Mouse (Mus musculus): Measurements from ENCODE around the gene Bnip3. TPM values are rescaled to one million over a fixed set of nuclear protein-coding genes. Genes with fewer than 3 reads are reported as not detected.

Gene Bnip3
- polyA plus RNA-seq, 1 experiment from 2014 or later: 78.5 TPM

DNA sequence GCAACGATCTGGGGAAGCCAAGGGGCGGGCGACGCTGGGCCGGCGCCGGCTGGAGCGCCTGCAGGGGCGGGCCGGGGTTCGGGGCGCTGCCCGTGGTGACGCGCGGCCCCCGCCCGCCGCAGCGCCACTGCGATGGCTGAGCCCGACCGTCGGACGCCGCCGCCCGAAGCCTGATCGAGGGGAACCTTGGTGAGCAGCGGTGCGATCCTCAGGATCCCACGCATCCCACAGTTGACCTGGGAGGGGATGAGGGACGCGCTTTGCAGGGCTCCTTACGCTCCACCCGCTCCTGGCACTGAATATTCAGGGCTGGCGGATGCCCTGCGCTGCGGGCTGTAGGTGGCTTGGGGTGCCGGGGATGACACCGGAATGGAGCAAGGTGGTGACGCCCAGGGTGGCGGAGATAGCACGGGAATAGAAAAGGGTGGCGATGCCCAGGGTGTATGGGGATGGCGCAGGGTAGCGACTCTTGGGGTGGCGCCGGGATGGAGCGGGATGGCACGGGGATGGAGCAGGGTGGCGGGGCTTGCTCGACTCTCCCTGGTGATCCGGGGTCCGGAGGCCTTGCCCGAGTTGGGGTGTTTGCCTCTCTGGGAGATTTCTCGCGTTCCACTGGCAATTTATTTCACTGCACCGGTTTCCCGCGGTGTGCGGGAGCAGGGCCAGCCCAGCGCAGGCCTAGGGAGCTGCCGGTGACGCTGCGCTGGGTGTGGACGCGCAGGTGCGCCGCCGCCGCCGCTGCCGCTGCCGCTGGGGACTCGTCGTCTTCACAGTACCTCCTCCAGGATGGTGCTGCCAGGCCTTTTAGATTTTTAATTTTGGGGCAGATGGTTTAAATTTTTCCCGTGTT is 31.5 kb upstream of the Bnip3 start, which contains the start of gene Jakmip3:
Gene Jakmip3 (plus strand): TSS at position 119 of the 850 bp plus-strand sequence.
- no peaks in the 10 kb centered on the region for H3K9me3 ChIP-seq (ENCODE audit: control insufficient read depth, low read length)
- peak within 1 kb of the TSS; percentile 84 for H3K4me2 ChIP-seq (replicated peaks; ENCODE audit: low read depth, low read length)
- 1% methylated on average over 78 of the region's 78 CpGs for WGBS
- H3K27ac ChIP-seq (ENCODE audit: low read depth, low read length): no peak within 1 kb of the TSS
- peaks cover 52% of the 10 kb centered on the region for H3K27me3 ChIP-seq (ENCODE audit: control insufficient read depth, insufficient read depth, low read length)
- H3K36me3 ChIP-seq (ENCODE audit: control insufficient read depth, insufficient read depth, low read length): no peaks in the 10 kb centered on the region
- H3K4me1 ChIP-seq (ENCODE audit: control insufficient read depth, insufficient read depth, low read length): peaks cover 10% of the 10 kb centered on the region; the same call in 1 of the 2 replicates
- H3K9ac ChIP-seq (ENCODE audit: low read depth, low read length): peak within 1 kb of the TSS; percentile 18; the same call in 1 of the 2 replicates
- H3K4me3 ChIP-seq (ENCODE audit: low read length): peak within 1 kb of the TSS; percentile 43
- peak; percentile 46; the same call in 1 of the 2 replicates for ATAC-seq (ENCODE audit: low FRiP score, low TSS enrichment)

- H3K9ac ChIP-seq (ENCODE audit: low read depth, low read length): peak overlapping the region; percentile 18; the same call in 1 of the 2 replicates
- H3K27ac ChIP-seq (ENCODE audit: low read depth, low read length): no peak overlapping the region
- 0 out of 2 replicates have a peak, but pooled peaks have one; percentile 4 for ATAC-seq (ENCODE audit: low FRiP score, low TSS enrichment)
- H3K36me3 ChIP-seq (ENCODE audit: control insufficient read depth, insufficient read depth, low read length): no peaks in the 10 kb centered on the region
- peaks cover 52% of the 10 kb centered on the region for H3K27me3 ChIP-seq (ENCODE audit: control insufficient read depth, insufficient read depth, low read length)
- H3K4me1 ChIP-seq (ENCODE audit: control insufficient read depth, insufficient read depth, low read length): peaks cover 10% of the 10 kb centered on the region; the same call in 1 of the 2 replicates
- H3K9me3 ChIP-seq (ENCODE audit: control insufficient read depth, low read length): no peaks in the 10 kb centered on the region
- peak overlapping the region; percentile 84 for H3K4me2 ChIP-seq (replicated peaks; ENCODE audit: low read depth, low read length)
- peak overlapping the region; percentile 43 for H3K4me3 ChIP-seq (ENCODE audit: low read length)
- WGBS: under 1% methylated on average over 17 of the region's 17 CpGs
Measured at GRCm38 (mm10) chr7:138940256-138940611, 30.9 kb upstream of the Bnip3 start.

DNA sequence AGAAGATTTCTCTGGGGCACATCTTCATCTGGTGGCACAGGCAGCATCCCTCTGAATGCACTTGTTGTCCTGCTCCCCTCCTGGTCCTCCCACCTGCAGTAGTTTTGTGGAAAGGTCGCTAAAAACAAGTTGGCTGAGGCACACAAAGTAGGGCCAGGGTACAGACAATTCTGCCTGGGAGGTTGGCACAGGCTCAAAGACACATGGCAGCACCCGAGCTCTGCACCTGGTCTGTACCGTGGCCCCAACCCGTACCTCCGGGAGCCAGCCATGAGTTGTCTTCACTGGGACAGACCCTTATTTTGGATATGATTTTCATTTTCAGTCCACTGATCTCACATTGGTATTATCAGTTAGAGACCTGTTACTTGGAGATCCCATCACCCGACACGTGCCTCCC is 29.7 kb upstream of the Bnip3 start:
- no peaks in the 10 kb centered on the region for H3K36me3 ChIP-seq (ENCODE audit: control insufficient read depth, insufficient read depth, low read length)
- peaks cover 51% of the 10 kb centered on the region for H3K27me3 ChIP-seq (ENCODE audit: control insufficient read depth, insufficient read depth, low read length)
- no peak overlapping the region for H3K4me3 ChIP-seq (ENCODE audit: low read length)
- no peaks in the 10 kb centered on the region for H3K9me3 ChIP-seq (ENCODE audit: control insufficient read depth, low read length)
- peaks cover 10% of the 10 kb centered on the region; the same call in 1 of the 2 replicates for H3K4me1 ChIP-seq (ENCODE audit: control insufficient read depth, insufficient read depth, low read length)
- no peak overlapping the region for H3K4me2 ChIP-seq (replicated peaks; ENCODE audit: low read depth, low read length)
- no peak overlapping the region for H3K9ac ChIP-seq (ENCODE audit: low read depth, low read length)
- WGBS: 83% methylated on average over 7 of the region's 7 CpGs
- no peak overlapping the region for H3K27ac ChIP-seq (ENCODE audit: low read depth, low read length)
- no peak for ATAC-seq (ENCODE audit: low FRiP score, low TSS enrichment)

GRCm38 (mm10) chr7:138934523-138934922 is 25.2 kb upstream of the Bnip3 start:
- Histone ChIP-seq H3K4me3 (ENCODE audit: low read length) (no peak overlapping the region), H3K9me3 (ENCODE audit: control insufficient read depth, low read length) (no peaks in the 10 kb centered on the region), H3K36me3 (ENCODE audit: control insufficient read depth, insufficient read depth, low read length) (no peaks in the 10 kb centered on the region), H3K4me2 (replicated peaks; ENCODE audit: low read depth, low read length) (no peak overlapping the region), H3K27me3 (ENCODE audit: control insufficient read depth, insufficient read depth, low read length) (peaks cover 8% of the 10 kb centered on the region), H3K27ac (ENCODE audit: low read depth, low read length) (no peak overlapping the region), H3K4me1 (ENCODE audit: control insufficient read depth, insufficient read depth, low read length) (no peaks in the 10 kb centered on the region), H3K9ac (ENCODE audit: low read depth, low read length) (no peak overlapping the region)
- ATAC-seq (ENCODE audit: low FRiP score, low TSS enrichment): no peak
- 90% methylated on average over 3 of the region's 3 CpGs for WGBS

DNA sequence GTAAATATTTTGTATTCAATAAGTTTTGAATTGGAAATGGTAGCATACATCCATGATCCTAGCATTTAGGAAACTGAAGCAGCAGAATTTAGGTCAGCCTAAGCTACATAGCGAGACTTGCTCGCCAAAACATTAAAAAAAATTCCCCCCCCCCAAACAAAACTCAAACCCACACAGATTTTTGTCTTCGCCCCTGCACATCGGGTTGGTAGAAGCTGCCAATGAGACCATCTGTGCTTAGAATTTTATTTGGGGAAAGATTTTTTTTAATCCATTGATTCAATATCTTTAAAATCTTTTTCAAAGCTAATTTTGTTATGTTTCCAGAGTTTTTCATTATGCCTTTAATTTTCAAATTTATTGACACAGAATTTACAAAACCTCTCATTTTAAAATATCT is 19.1 kb upstream of the Bnip3 start:
- H3K4me1 ChIP-seq (ENCODE audit: control insufficient read depth, insufficient read depth, low read length): no peaks in the 10 kb centered on the region
- no peak overlapping the region for H3K27ac ChIP-seq (ENCODE audit: low read depth, low read length)
- no peaks in the 10 kb centered on the region for H3K36me3 ChIP-seq (ENCODE audit: control insufficient read depth, insufficient read depth, low read length)
- no peak overlapping the region for H3K4me3 ChIP-seq (ENCODE audit: low read length)
- H3K4me2 ChIP-seq (replicated peaks; ENCODE audit: low read depth, low read length): no peak overlapping the region
- H3K27me3 ChIP-seq (ENCODE audit: control insufficient read depth, insufficient read depth, low read length): no peaks in the 10 kb centered on the region
- ATAC-seq (ENCODE audit: low FRiP score, low TSS enrichment): no peak
- no peaks in the 10 kb centered on the region; the same call in 1 of the 2 replicates for H3K9me3 ChIP-seq (ENCODE audit: control insufficient read depth, low read length)
- H3K9ac ChIP-seq (ENCODE audit: low read depth, low read length): no peak overlapping the region
- WGBS: 91% methylated on average over 4 of the region's 4 CpGs

DNA sequence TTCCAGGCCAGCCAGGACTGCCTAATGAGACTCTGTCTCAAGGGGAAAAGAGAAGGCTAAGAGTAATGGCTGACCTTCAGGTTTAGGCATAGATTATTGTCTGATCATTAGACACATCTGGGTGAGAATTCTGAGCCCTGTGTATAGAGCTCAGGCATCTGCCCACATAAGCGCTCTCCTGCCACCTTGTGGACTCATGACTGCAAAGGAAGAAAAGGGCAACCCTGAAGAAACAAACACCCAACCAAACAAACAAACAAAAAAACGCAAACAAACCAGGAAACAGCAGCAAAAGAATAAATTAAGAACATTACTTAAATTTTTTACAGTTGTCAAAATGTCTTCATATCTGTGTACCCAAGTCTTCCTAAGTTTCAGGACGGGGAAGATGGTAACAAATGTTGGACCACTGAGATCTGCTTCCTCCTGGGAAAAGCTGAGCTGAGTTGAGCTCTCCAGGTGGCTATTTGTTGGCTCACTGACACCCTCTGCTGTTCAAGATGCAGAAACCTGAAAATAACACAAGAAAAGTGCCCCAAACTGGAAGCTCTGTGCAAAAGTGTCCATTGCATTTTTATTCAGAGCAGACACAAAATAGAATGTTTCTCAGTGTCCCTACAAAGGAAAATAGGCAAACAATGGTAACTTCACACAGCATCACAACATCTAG is 14.6 kb upstream of the Bnip3 start:
- no peaks in the 10 kb centered on the region for H3K27me3 ChIP-seq (ENCODE audit: control insufficient read depth, insufficient read depth, low read length)
- H3K27ac ChIP-seq (ENCODE audit: low read depth, low read length): no peak overlapping the region
- H3K9me3 ChIP-seq (ENCODE audit: control insufficient read depth, low read length): no peaks in the 10 kb centered on the region; the same call in 1 of the 2 replicates
- no peak overlapping the region for H3K4me3 ChIP-seq (ENCODE audit: low read length)
- WGBS: 4% methylated on average over 3 of the region's 3 CpGs
- peaks cover 8% of the 10 kb centered on the region for H3K4me1 ChIP-seq (ENCODE audit: control insufficient read depth, insufficient read depth, low read length)
- H3K36me3 ChIP-seq (ENCODE audit: control insufficient read depth, insufficient read depth, low read length): no peaks in the 10 kb centered on the region
- H3K9ac ChIP-seq (ENCODE audit: low read depth, low read length): no peak overlapping the region
- no peak for ATAC-seq (ENCODE audit: low FRiP score, low TSS enrichment)
- no peak overlapping the region for H3K4me2 ChIP-seq (replicated peaks; ENCODE audit: low read depth, low read length)

- Histone ChIP-seq H3K27ac (ENCODE audit: low read depth, low read length) (no peak overlapping the region), H3K36me3 (ENCODE audit: control insufficient read depth, insufficient read depth, low read length) (no peaks in the 10 kb centered on the region), H3K4me3 (ENCODE audit: low read length) (no peak overlapping the region), H3K9ac (ENCODE audit: low read depth, low read length) (no peak overlapping the region), H3K4me2 (replicated peaks; ENCODE audit: low read depth, low read length) (no peak overlapping the region), H3K27me3 (ENCODE audit: control insufficient read depth, insufficient read depth, low read length) (no peaks in the 10 kb centered on the region), H3K4me1 (ENCODE audit: control insufficient read depth, insufficient read depth, low read length) (peaks cover 9% of the 10 kb centered on the region), H3K9me3 (ENCODE audit: control insufficient read depth, low read length) (no peaks in the 10 kb centered on the region)
- WGBS: 93% methylated on average over 8 of the region's 8 CpGs
- ATAC-seq (ENCODE audit: low FRiP score, low TSS enrichment): no peak
Measured at GRCm38 (mm10) chr7:138921611-138922010, 12.3 kb upstream of the Bnip3 start.

DNA sequence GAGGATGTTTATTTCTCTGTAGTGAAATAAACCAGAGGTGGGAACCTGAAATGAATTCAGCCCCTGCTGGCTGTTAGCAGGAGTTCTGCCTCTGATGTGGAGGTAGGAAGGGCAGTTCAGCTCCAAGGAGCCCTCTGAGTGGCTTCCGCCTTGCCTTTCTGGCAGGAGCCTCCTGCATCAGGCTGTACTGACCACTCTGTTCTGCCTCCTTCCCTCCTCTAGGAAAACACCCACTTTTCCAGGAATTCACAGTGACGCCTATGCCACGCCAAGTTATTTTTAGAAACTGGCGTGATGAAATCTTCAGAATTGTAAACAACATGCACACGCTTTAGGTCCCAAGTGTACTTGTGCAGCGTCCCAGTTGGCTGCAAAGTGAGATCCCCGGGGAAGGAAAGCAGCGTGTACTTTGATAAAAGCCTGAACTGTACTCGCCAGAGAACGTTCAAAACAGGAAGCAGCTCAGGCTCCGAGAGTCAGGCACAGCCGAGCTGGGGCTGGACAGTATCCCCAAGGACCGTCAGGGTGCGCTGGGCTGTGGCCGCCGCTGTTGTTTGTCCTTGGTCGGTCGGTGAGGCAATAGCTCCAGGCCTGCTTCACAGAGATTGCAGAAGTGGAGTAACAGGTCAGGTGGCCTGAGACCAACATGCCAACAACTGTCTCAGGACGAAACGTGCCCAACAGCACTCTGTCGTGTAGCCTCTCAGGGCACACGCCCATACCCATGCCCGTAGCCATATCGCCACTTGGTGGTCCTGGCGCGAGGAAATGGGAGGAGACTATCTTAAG is 10.0 kb upstream of the Bnip3 start:
- Histone ChIP-seq H3K27me3 (ENCODE audit: control insufficient read depth, insufficient read depth, low read length) (no peaks in the 10 kb centered on the region), H3K4me3 (ENCODE audit: low read length) (peak overlapping the region; percentile 35), H3K36me3 (ENCODE audit: control insufficient read depth, insufficient read depth, low read length) (no peaks in the 10 kb centered on the region), H3K4me1 (ENCODE audit: control insufficient read depth, insufficient read depth, low read length) (peaks cover 9% of the 10 kb centered on the region), H3K4me2 (replicated peaks; ENCODE audit: low read depth, low read length) (peak overlapping the region; percentile 68), H3K27ac (ENCODE audit: low read depth, low read length) (peak overlapping the region; percentile 56; the same call in 1 of the 2 replicates), H3K9ac (ENCODE audit: low read depth, low read length) (peak overlapping the region; percentile 35; the same call in 1 of the 2 replicates), H3K9me3 (ENCODE audit: control insufficient read depth, low read length) (no peaks in the 10 kb centered on the region)
- 2% methylated on average over 26 of the region's 26 CpGs for WGBS
- peak; percentile 82 for ATAC-seq (ENCODE audit: low FRiP score, low TSS enrichment)
